Mouse (Mus musculus): Measurements from ENCODE around the gene Mrpl24. TPM values are rescaled to one million over a fixed set of nuclear protein-coding genes. Genes with fewer than 3 reads are reported as not detected.
A peak's percentile ranks its signal among the peaks of the same experiment; 100 is the strongest.

The Mrpl24 gene
- total and polyA plus RNA-seq, 2 experiments from 2014 or later = 43.2 to 44.6 TPM

- Histone ChIP-seq H3K27ac (no peak overlapping the region), H3K27me3 (ENCODE audit: insufficient read depth, low read length) (no peaks in the 10 kb centered on the region; the same call in 1 of the 2 replicates), H3K36me3 (ENCODE audit: insufficient read depth, low read length) (peaks cover 15% of the 10 kb centered on the region; the same call in 1 of the 2 replicates), H3K9me3 (ENCODE audit: low read length) (no peaks in the 10 kb centered on the region), H3K4me2 (ENCODE audit: low read depth, low read length) (no peak overlapping the region), H3K4me3 (ENCODE audit: low read length) (no peak overlapping the region), H3K4me1 (ENCODE audit: insufficient read depth, low read length) (peaks cover 19% of the 10 kb centered on the region), H3K9ac (replicated peaks; ENCODE audit: low read length) (no peak overlapping the region)
- 38% methylated on average over 12 of the region's 12 CpGs for WGBS
- ATAC-seq (no peak), DNase-seq (ENCODE audit: low spot score) (no peak)
- TF ChIP-seq CTCF (IDR thresholded peaks at IDR 0.05; ENCODE audit: low read depth) = no peak
Observed at GRCm38 (mm10) chr3:87945781-87946540, 26.7 kb downstream of the Mrpl24 start.

DNA sequence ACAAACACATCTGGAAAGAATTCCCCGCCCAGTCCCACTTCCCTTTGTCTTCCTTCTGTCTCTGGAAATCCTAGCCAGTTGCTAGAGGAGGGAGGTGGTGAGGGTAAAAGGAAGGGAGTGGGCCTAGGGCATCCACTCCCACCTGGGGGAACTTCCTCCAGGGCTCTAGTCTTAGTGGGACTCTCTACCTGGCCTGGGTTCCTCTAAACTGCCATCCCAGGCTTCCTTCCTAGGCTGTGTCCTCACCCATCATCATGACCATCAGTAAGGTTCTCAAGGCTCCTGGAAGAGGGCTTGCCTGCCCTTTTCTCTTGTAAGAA, 27.2 kb downstream of the Mrpl24 start:
- ATAC-seq = no peak
- WGBS = 40% methylated on average over 1 of the region's 1 CpGs
- Histone ChIP-seq H3K27me3 (ENCODE audit: insufficient read depth, low read length) (no peaks in the 10 kb centered on the region; the same call in 1 of the 2 replicates), H3K36me3 (ENCODE audit: insufficient read depth, low read length) (peaks cover 10% of the 10 kb centered on the region; the same call in 1 of the 2 replicates), H3K9me3 (ENCODE audit: low read length) (no peaks in the 10 kb centered on the region), H3K4me1 (ENCODE audit: insufficient read depth, low read length) (peaks cover 19% of the 10 kb centered on the region), H3K4me2 (ENCODE audit: low read depth, low read length) (no peak overlapping the region), H3K4me3 (ENCODE audit: low read length) (no peak overlapping the region), H3K27ac (no peak overlapping the region), H3K9ac (replicated peaks; ENCODE audit: low read length) (no peak overlapping the region)
- TF ChIP-seq CTCF (IDR thresholded peaks at IDR 0.05; ENCODE audit: low read depth) = no peak
- DNase-seq (ENCODE audit: low spot score) = no peak

DNA sequence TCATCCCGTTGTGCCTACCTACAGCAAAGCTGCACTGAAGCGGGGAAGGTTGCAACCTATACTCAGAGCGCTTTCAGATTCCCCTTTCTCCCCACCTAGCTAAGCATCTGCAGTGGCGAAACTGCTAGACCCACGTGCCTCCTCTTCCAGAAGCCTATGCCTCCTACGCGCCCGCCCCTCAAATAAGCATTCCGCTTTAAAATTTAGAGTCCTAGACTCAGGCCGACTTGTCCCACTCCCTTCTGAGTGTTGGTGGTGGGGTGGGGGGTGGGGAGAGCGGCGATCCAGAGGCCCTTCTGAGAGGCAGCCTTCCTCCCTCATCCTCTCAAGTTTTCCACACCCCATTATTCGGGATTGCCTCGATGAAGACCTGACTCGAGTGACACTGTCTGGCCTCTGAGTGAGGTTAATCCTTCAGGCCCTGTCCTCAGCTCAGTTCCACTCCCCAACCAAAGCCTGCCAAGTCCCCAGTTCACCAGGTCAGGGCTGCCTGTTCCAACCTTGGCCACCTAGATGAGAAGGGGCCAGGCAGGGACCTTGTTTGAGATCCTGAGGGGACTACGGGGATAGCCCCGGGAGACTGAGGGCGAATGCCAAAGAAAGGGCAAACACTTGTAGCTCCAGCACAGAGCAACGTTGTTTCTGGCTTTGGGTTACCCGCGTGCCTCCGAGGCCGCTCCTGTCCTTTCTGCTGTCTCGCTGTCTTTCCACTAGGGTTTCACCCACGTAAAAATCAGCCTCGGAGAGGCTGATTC, 27.9 kb downstream of the Mrpl24 start:
- Histone ChIP-seq H3K4me3 (ENCODE audit: low read length) (peak overlapping the region; percentile 32), H3K9ac (replicated peaks; ENCODE audit: low read length) (0 out of 2 replicates have a peak overlapping the region, but pooled peaks have one; percentile 5), H3K4me2 (ENCODE audit: low read depth, low read length) (peak overlapping the region; percentile 60), H3K27ac (no peak overlapping the region), H3K9me3 (ENCODE audit: low read length) (no peaks in the 10 kb centered on the region), H3K4me1 (ENCODE audit: insufficient read depth, low read length) (peaks cover 19% of the 10 kb centered on the region), H3K27me3 (ENCODE audit: insufficient read depth, low read length) (no peaks in the 10 kb centered on the region; the same call in 1 of the 2 replicates), H3K36me3 (ENCODE audit: insufficient read depth, low read length) (peaks cover 2% of the 10 kb centered on the region; the same call in 1 of the 2 replicates)
- ATAC-seq (0 out of 2 replicates have a peak, but pooled peaks have one; percentile 2), DNase-seq (ENCODE audit: low spot score) (no peak)
- 8% methylated on average over 26 of the region's 26 CpGs for WGBS
- TF ChIP-seq CTCF (IDR thresholded peaks at IDR 0.05; ENCODE audit: low read depth) = no peak

GRCm38 (mm10) chr3:87947811-87948199, 28.5 kb downstream of the Mrpl24 start:
- Histone ChIP-seq H3K4me1 (ENCODE audit: insufficient read depth, low read length) (peaks cover 22% of the 10 kb centered on the region), H3K36me3 (ENCODE audit: insufficient read depth, low read length) (no peaks in the 10 kb centered on the region), H3K9me3 (ENCODE audit: low read length) (no peaks in the 10 kb centered on the region), H3K27ac (no peak overlapping the region), H3K9ac (replicated peaks; ENCODE audit: low read length) (0 out of 2 replicates have a peak overlapping the region, but pooled peaks have one; percentile 5), H3K4me2 (ENCODE audit: low read depth, low read length) (peak overlapping the region; percentile 60), H3K4me3 (ENCODE audit: low read length) (peak overlapping the region; percentile 32), H3K27me3 (ENCODE audit: insufficient read depth, low read length) (no peaks in the 10 kb centered on the region; the same call in 1 of the 2 replicates)
- WGBS = under 1% methylated on average over 17 of the region's 17 CpGs
- TF ChIP-seq CTCF (IDR thresholded peaks at IDR 0.05; ENCODE audit: low read depth) = no peak
- DNase-seq (ENCODE audit: low spot score) = no peak
- ATAC-seq = peak; percentile 21; the same call in 1 of the 2 replicates

DNA sequence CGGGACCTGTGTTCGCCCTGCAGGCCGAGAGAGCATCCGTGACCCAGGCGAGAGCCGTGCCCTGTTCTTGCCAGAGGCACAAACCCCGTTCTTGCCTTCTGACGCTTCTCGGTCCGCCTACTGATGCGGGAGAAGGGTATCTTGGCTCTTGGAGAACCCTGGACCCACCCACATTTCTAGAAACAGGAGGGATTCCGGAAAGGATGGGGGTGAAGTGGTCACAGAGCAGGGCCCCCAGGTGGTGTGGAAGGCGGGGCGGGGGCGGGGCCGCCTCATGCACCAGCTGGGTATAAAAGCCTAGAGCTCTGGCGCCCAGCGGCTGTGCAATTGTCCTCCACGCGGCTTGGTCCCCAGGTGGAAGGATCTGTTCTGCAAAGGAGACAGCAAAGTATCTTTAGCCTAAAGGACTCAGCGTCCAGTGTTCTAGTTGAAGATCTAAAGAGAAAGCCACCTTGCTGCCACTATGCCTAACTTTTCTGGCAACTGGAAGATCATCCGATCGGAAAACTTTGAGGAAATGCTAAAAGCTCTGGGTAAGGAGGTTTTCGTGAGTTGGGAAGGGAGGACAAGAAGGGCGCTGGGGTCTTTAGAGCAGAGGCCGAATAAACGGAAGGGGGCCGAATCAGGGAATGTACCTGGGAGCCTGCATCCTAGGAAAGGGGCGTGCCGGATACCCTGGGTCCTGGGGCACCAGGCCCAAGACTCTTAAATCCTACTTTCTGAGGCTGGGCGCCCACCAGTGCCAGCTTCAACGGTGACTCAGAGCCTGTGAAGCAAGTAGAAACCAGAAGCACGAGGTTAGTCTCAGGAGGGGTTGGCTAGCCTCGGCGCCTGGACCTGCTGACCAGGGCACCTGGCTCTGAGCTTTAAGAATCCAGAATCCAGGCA, 29.3 kb downstream of the Mrpl24 start, which contains the start of gene Crabp2:
Gene Crabp2, plus strand, starts transcription at position 289 of the 888 bp plus-strand sequence.
- H3K9me3 ChIP-seq (ENCODE audit: low read length) = no peaks in the 10 kb centered on the region
- no peaks in the 10 kb centered on the region for H3K36me3 ChIP-seq (ENCODE audit: insufficient read depth, low read length)
- no peaks in the 10 kb centered on the region; the same call in 1 of the 2 replicates for H3K27me3 ChIP-seq (ENCODE audit: insufficient read depth, low read length)
- H3K9ac ChIP-seq (replicated peaks; ENCODE audit: low read length) = 0 out of 2 replicates have a peak within 1 kb of the TSS, but pooled peaks have one; percentile 5
- peak; percentile 27 for DNase-seq (ENCODE audit: low spot score)
- H3K4me2 ChIP-seq (ENCODE audit: low read depth, low read length) = peak within 1 kb of the TSS; percentile 60
- H3K4me3 ChIP-seq (ENCODE audit: low read length) = peak within 1 kb of the TSS; percentile 32
- ATAC-seq = no peak
- no peak for TF ChIP-seq CTCF (IDR thresholded peaks at IDR 0.05; ENCODE audit: low read depth)
- H3K27ac ChIP-seq = no peak within 1 kb of the TSS
- WGBS = 4% methylated on average over 35 of the region's 35 CpGs
- H3K4me1 ChIP-seq (ENCODE audit: insufficient read depth, low read length) = peaks cover 22% of the 10 kb centered on the region
